Mouse (Mus musculus) cerebellum, adult 2 months (tissue): Measurements from ENCODE around the gene Traf3ip2.

ENCODE experiments used
- CTCF ChIP-seq: fragments of 200-500 bp; IDR thresholded peaks from 2 replicates; pipeline ENCODE4 v1.5.1; 2011; ENCODE audit warnings: low read depth, mild to moderate bottlenecking, control low read depth, low read length, moderate library complexity, borderline replicate concordance; ENCODE audit not compliant: insufficient read depth
- POLR2A ChIP-seq: fragments of 200-500 bp; IDR thresholded peaks from 2 replicates; pipeline ENCODE4 v1.6.1; 2011; ENCODE audit warnings: low read length, control low read depth, borderline replicate concordance; ENCODE audit not compliant: insufficient read depth

DNA sequence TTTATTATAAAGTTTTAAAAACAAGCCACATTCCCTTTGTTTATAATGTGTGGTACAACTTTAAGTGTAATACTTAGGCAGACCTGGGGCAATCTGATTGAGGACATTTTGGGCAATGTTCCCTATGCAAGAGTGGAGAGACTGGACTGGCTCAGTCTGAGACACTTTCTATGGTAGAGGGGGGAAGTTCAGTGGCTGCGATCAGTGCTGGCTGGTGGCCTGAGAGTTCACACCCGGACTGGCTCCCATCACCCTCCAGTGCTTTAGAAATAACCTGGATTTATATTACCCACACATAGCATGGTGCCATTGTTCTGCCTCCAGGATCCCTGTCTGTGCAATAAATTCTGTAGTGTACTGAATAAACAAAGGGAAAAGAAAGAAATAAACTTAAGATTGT is 603 bp upstream of the Traf3ip2 start:
- TF ChIP-seq CTCF (no peak), POLR2A (no peak)
